In the genomic region with DNA sequence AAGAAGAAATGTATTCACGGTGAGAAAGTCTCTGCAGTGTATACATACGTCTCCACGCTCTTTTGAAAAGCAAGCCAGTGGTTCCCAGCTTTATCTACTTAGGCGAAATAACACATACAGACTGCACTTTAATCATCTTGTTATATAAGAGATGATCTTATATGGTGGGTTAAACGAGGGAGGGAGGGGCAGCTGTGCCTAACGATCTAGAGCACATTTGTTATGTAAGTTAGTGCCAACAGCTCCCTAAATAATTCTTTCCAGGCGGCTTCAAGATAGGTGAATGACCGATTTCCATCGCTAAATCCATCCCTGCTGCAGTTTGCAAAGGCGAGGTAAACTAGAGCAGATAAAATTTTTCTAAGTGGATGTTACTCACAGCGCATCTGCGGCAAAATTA, we compare ENCODE assay signal across 14 mouse cellular contexts.
"Had no signal": no experiment of that assay in that cellular context is flagged by ENCODE, and none has a peak within 500 bp of the region (broad histone marks: within the 10 kb centered on the region; RNA-seq: fewer than 3 reads in every experiment).

No protein-coding gene starts in this region.

- H3K4me3 ChIP-seq: kidney, embryonic 15.5 days; limb, embryonic 13.5 days; midbrain, embryonic 10.5 days; myocyte; neural tube, embryonic 15.5 days had no signal

- H3K27ac ChIP-seq: kidney, embryonic 15.5 days; limb, embryonic 13.5 days; liver, embryonic 14.5 days; midbrain, embryonic 10.5 days; neural tube, embryonic 15.5 days; stomach, postnatal 0 days had no signal

- DNase-seq: kidney, adult 2 months; kidney, postnatal 14 days; layer of hippocampus, postnatal 36 days; lung, adult 18-20 months; lung, postnatal 4 days; midbrain, embryonic 14.5 days; thymus, postnatal 4 days had no signal
